Mouse (Mus musculus) adrenal gland, postnatal 36 days (tissue): ENCODE results near the gene Srp54c. TPM values are rescaled to one million over a fixed set of nuclear protein-coding genes. Genes with fewer than 3 reads are reported as not detected.

Experiments used
- DNase-seq, 2 experiments: peaks; one replicate each; pipeline ENCODE4 v3.0.0; 2021; ENCODE audit warnings: mixed read lengths in 1 of 2
- total RNA-seq, 2 experiments: library from RNA; stranded (reverse); gene quantifications; 2 replicates each; pipeline ENCODE4 v1.2.3; 2021

The Srp54c gene
- total RNA-seq, 2 experiments from 2014 or later: 43.1 to 66.4 TPM

DNA sequence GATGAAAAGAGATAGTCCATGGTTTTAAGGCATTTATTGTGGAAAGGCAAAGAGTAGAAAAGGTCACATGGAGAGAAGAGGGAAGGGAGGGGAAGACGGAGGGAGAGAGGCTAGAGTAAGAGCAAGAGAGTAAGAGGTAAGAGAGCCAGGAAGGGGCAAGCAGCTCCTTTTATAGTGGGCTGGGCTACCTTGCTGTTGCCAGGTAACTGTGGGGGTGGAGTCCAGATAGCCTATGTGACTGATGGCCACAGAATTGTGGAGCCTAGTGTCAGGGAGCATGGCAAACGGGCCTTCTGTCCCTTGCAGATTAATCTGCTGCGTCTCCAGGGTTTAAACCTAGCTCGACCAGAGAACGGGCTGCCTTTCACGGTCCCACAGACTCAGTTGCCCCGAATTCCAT is 81.9 kb downstream of the Srp54c start:
- no peak for DNase-seq

Other genes with a start within 250 kb of the Srp54c start
- not detected for gene Gm20403, start 243.6 kb upstream of the Srp54c start, total RNA-seq
- gene Baz1a, start 215.8 kb upstream of the Srp54c start, total RNA-seq: 10 to 100 TPM; 19.7 to 35.8 TPM
- 10 to 100 TPM in 1 of 2 experiments, 1 to 10 TPM in 1; 9.4 to 11.4 TPM for gene 2700097O09Rik, start 150.1 kb upstream of the Srp54c start, total RNA-seq
- gene Srp54a, start 149.9 kb upstream of the Srp54c start, total RNA-seq: 100 to 1,000 TPM; 132 to 195 TPM
- gene Fam177a, start 105.7 kb upstream of the Srp54c start, total RNA-seq: 10 to 100 TPM; 12.4 to 12.8 TPM
- 100 to 1,000 TPM in 1 of 2 experiments, 10 to 100 TPM in 1; 85.3 to 115 TPM for gene Srp54b, start 75.1 kb upstream of the Srp54c start, total RNA-seq
- gene 1700047I17Rik2, start 30.6 kb upstream of the Srp54c start, total RNA-seq: under 1 TPM; 0.86 to 0.95 TPM
- gene 1110008L16Rik, start 69.4 kb downstream of the Srp54c start, total RNA-seq: 10 to 100 TPM; 15.4 to 18.9 TPM
- 10 to 100 TPM; 11.1 to 11.3 TPM for gene Ppp2r3c, start 72.8 kb downstream of the Srp54c start, total RNA-seq
- gene Psma6, start 154.1 kb downstream of the Srp54c start, total RNA-seq: 100 to 1,000 TPM; 239 to 242 TPM